Mouse (Mus musculus) gastrocnemius, postnatal 25 days (tissue): ENCODE measurements around the gene Tnfsf18. TPM values are rescaled to one million over a fixed set of nuclear protein-coding genes. Genes with fewer than 3 reads are reported as not detected.

ENCODE experiments used
- total RNA-seq, 2 experiments: library from RNA; stranded (reverse); gene quantifications; 1 replicate in 1 of 2; 2 replicates in 1 of 2; pipeline ENCODE4 v1.2.3; 2021

Gene Tnfsf18
- total RNA-seq, 2 experiments from 2014 or later = not detected

Other genes with a start within 250 kb of the Tnfsf18 start
- gene Prdx6, start 243.4 kb upstream of the Tnfsf18 start, total RNA-seq = 100 to 1,000 TPM in 1 of 2 experiments, 10 to 100 TPM in 1; 92.8 to 127 TPM
- not detected for gene Tnfsf4, start 99.2 kb upstream of the Tnfsf18 start, total RNA-seq